Mouse (Mus musculus) CH12.LX (cell line): ENCODE measurements around the gene Fhl1. TPM values are rescaled to one million over a fixed set of nuclear protein-coding genes. Genes with fewer than 3 reads are reported as not detected.

Experiments used
- DNase-seq: peaks from one replicate; pipeline ENCODE4 v3.0.0-alpha.2; 2013; ENCODE audit errors: extremely low read depth
- H3K27ac ChIP-seq: 2 replicates; pipeline ENCODE4 v1.5.1; 2012; ENCODE audit warnings: low read depth, mild to moderate bottlenecking, control low read depth, moderate library complexity; ENCODE audit not compliant: insufficient read depth
- H3K27me3 ChIP-seq: replicated peaks from 2 replicates; pipeline ENCODE3; 2012; ENCODE audit warnings: inconsistent platforms
- H3K36me3 ChIP-seq, 2 experiments: replicated peaks in 1 of 2; 2 replicates each; pipeline versions ENCODE3 to v1.6.1; 2012; ENCODE audit warnings: inconsistent platforms in 1 of 2, low read length in 1 of 2, mild to moderate bottlenecking in 1 of 2, mixed read lengths in 1 of 2, moderate library complexity in 1 of 2; ENCODE audit not compliant: control insufficient read depth in 1 of 2, insufficient read depth in 1 of 2
- H3K4me1 ChIP-seq, 2 experiments: 2 replicates each; pipeline ENCODE4 v1.6.1; 2012; ENCODE audit warnings: inconsistent platforms in 1 of 2, moderate library complexity in 1 of 2; ENCODE audit not compliant: insufficient read depth in 2 of 2, control insufficient read depth in 1 of 2
- H3K4me2 ChIP-seq: 2 replicates; pipeline ENCODE4 v1.6.1; 2012; ENCODE audit warnings: low read depth, mild to moderate bottlenecking, control low read depth; ENCODE audit not compliant: poor library complexity, insufficient read depth, severe bottlenecking
- H3K4me3 ChIP-seq, 3 experiments: fragments of 150-350 bp in 1 of 3; sonication (generic) in 1 of 3; replicated peaks in 1 of 3; 2 replicates each; pipeline versions ENCODE3 to v1.5.1; 2011 to 2012; ENCODE audit warnings: low read depth in 2 of 3, low read length in 2 of 3, mild to moderate bottlenecking in 2 of 3, moderate library complexity in 2 of 3, control low read depth in 1 of 3, improper control_type of control experiment in 1 of 3, inconsistent platforms in 1 of 3, mixed read lengths in 1 of 3; ENCODE audit not compliant: poor library complexity in 1 of 3
- H3K79me2 ChIP-seq: replicated peaks from 2 replicates; pipeline ENCODE4 v1.6.1; 2012; ENCODE audit warnings: mild to moderate bottlenecking, moderate library complexity; ENCODE audit not compliant: control insufficient read depth, poor library complexity, insufficient read depth, severe bottlenecking; ENCODE audit errors: extremely low read depth
- H3K9ac ChIP-seq: 2 replicates; pipeline ENCODE4 v1.6.1; 2012; ENCODE audit warnings: low read depth, mild to moderate bottlenecking, control low read depth, moderate library complexity; ENCODE audit not compliant: insufficient read depth
- H3K9me3 ChIP-seq: replicated peaks from 2 replicates; pipeline ENCODE3; 2012; ENCODE audit warnings: low read length, inconsistent platforms, mixed read lengths
- BHLHE40 ChIP-seq: IDR thresholded peaks from 2 replicates; pipeline ENCODE4 v1.6.1; 2011; ENCODE audit warnings: mild to moderate bottlenecking, low read depth, low read length, improper control_type of control experiment
- CHD1 ChIP-seq: IDR thresholded peaks from 2 replicates; pipeline ENCODE4 v1.6.1; 2012; ENCODE audit warnings: low read depth, low read length, improper control_type of control experiment, inconsistent platforms
- CTCF ChIP-seq, 2 experiments: IDR thresholded peaks in 1 of 2; conservative IDR thresholded peaks in 1 of 2; 2 replicates each; pipeline ENCODE4 v1.5.1; 2011 to 2012; ENCODE audit warnings: low read depth in 2 of 2, low read length in 2 of 2, improper control_type of control experiment in 1 of 2, inconsistent platforms in 1 of 2, mild to moderate bottlenecking in 1 of 2, moderate library complexity in 1 of 2
- E2F4 ChIP-seq: IDR thresholded peaks from 2 replicates; pipeline ENCODE4 v1.6.1; 2011; ENCODE audit warnings: low read depth, low read length, improper control_type of control experiment; ENCODE audit not compliant: insufficient replicate concordance
- ELF1 ChIP-seq: IDR thresholded peaks from 2 replicates; pipeline ENCODE4 v1.6.1; 2014; ENCODE audit warnings: low read depth, mild to moderate bottlenecking, inconsistent platforms, low read length, improper control_type of control experiment
- EP300 ChIP-seq: IDR thresholded peaks from 2 replicates; pipeline ENCODE4 v1.6.1; 2011; ENCODE audit warnings: low read length, improper control_type of control experiment
- ETS1 ChIP-seq: conservative IDR thresholded peaks from 2 replicates; pipeline ENCODE4 v1.6.1; 2012; ENCODE audit warnings: low read depth, mild to moderate bottlenecking, inconsistent platforms, low read length, improper control_type of control experiment, moderate library complexity
- GABPA ChIP-seq: IDR thresholded peaks from 2 replicates; pipeline ENCODE4 v1.6.1; 2012; ENCODE audit warnings: low read depth, low read length, improper control_type of control experiment, inconsistent platforms; ENCODE audit not compliant: insufficient replicate concordance
- HCFC1 ChIP-seq: IDR thresholded peaks from 2 replicates; pipeline ENCODE4 v1.6.1; 2012; ENCODE audit warnings: low read depth, mild to moderate bottlenecking, inconsistent platforms, low read length, improper control_type of control experiment
- JUN ChIP-seq: IDR thresholded peaks from 2 replicates; pipeline ENCODE4 v1.6.1; 2011; ENCODE audit warnings: low read depth, mild to moderate bottlenecking, low read length, improper control_type of control experiment, moderate library complexity; ENCODE audit not compliant: insufficient read depth
- MAZ ChIP-seq: IDR thresholded peaks from 2 replicates; pipeline ENCODE4 v1.6.1; 2012; ENCODE audit warnings: low read depth, mild to moderate bottlenecking, inconsistent platforms, low read length, improper control_type of control experiment, moderate library complexity
- MEF2A ChIP-seq: IDR thresholded peaks from 2 replicates; pipeline ENCODE4 v1.6.1; 2014; ENCODE audit warnings: low read depth, mild to moderate bottlenecking, inconsistent platforms, low read length, improper control_type of control experiment, borderline replicate concordance
- MXI1 ChIP-seq: IDR thresholded peaks from 2 replicates; pipeline ENCODE4 v1.6.1; 2011; ENCODE audit warnings: mild to moderate bottlenecking, low read depth, low read length, improper control_type of control experiment
- NELFE ChIP-seq: IDR thresholded peaks from 2 replicates; pipeline ENCODE4 v1.6.1; 2011; ENCODE audit warnings: low read depth, low read length, improper control_type of control experiment
- PAX5 ChIP-seq: IDR thresholded peaks from 2 replicates; pipeline ENCODE4 v1.6.1; 2012; ENCODE audit warnings: low read length, inconsistent platforms, mixed read lengths
- POLR2A ChIP-seq: IDR thresholded peaks from 2 replicates; pipeline ENCODE4 v1.6.1; 2011; ENCODE audit warnings: low read depth, mild to moderate bottlenecking, improper control_type of control experiment, low read length
- POLR2AphosphoS2 ChIP-seq: IDR thresholded peaks from 2 replicates; pipeline ENCODE4 v1.6.1; 2011; ENCODE audit warnings: low read depth, low read length, improper control_type of control experiment
- RAD21 ChIP-seq: IDR thresholded peaks from 2 replicates; pipeline ENCODE4 v1.6.1; 2011; ENCODE audit warnings: low read depth, mild to moderate bottlenecking, low read length, improper control_type of control experiment, moderate library complexity
- RCOR1 ChIP-seq: conservative IDR thresholded peaks from 2 replicates; pipeline ENCODE4 v1.6.1; 2012; ENCODE audit warnings: low read depth, mild to moderate bottlenecking, inconsistent platforms, low read length, improper control_type of control experiment
- SIN3A ChIP-seq: IDR thresholded peaks from 2 replicates; pipeline ENCODE4 v1.6.1; 2012; ENCODE audit warnings: low read length, improper control_type of control experiment, inconsistent platforms
- SMC3 ChIP-seq: IDR thresholded peaks from 2 replicates; pipeline ENCODE4 v1.6.1; 2011; ENCODE audit warnings: low read depth, low read length, improper control_type of control experiment
- TBP ChIP-seq: conservative IDR thresholded peaks from 2 replicates; pipeline ENCODE4 v1.6.1; 2011; ENCODE audit warnings: low read depth, low read length, improper control_type of control experiment
- UBTF ChIP-seq: IDR thresholded peaks from 2 replicates; pipeline ENCODE4 v1.6.1; 2012; ENCODE audit warnings: low read depth, mild to moderate bottlenecking, inconsistent platforms, low read length, improper control_type of control experiment, moderate library complexity
- ZKSCAN1 ChIP-seq: IDR thresholded peaks from 2 replicates; pipeline ENCODE4 v1.6.1; 2012; ENCODE audit warnings: low read depth, inconsistent platforms, low read length, improper control_type of control experiment, borderline replicate concordance
- ZNF384 ChIP-seq: IDR thresholded peaks from 2 replicates; pipeline ENCODE4 v1.6.1; 2012; ENCODE audit warnings: low read depth, low read length, improper control_type of control experiment, inconsistent platforms
- dilution Hi-C: fragments of 300-500 bp; cut with MboI; formaldehyde crosslinking; loops from 2 replicates; pipeline ENCODE4 v1.14.3; 2020; ENCODE audit warnings: low sequenced_read_pairs; ENCODE audit not compliant: extremely low pct_unique_long_range_greater_than_20kb, extremely low pct_ligation_motif_present
- in situ Hi-C: fragments of 300-500 bp; cut with MboI; formaldehyde crosslinking; loops from 3 replicates; pipeline ENCODE4 v1.14.3; 2019; ENCODE audit warnings: low sequenced_read_pairs, low pct_ligation_motif_present, low pct_unique_long_range_greater_than_20kb, mixed read lengths
- polyA plus RNA-seq: library from polyadenylated mRNA; unstranded; fragments of >175 nt; gene quantifications from 2 replicates; pipeline ENCODE4 v1.2.1, GENCODE M21; 2012; ENCODE audit warnings: low read depth; ENCODE audit not compliant: insufficient read length
- total RNA-seq, 2 experiments: library from RNA; depleted of rRNA; stranded (reverse); fragments of 300-350 nt in 1 of 2; fragments of >200 nt in 1 of 2; gene quantifications; 2 replicates each; pipeline ENCODE4 v1.2.3; 2012 to 2014

Fhl1 gene
- total and polyA plus RNA-seq, 3 experiments = not detected

- DNase-seq = no peak
- Histone ChIP-seq H3K4me3 (no peak overlapping the region), H3K27me3 (no peaks in the 10 kb centered on the region), H3K79me2 (no peaks in the 10 kb centered on the region), H3K36me3 (no peaks in the 10 kb centered on the region), H3K27ac (no peak overlapping the region), H3K9me3 (no peaks in the 10 kb centered on the region), H3K4me2 (no peak overlapping the region), H3K9ac (no peak overlapping the region), H3K4me1 (no peaks in the 10 kb centered on the region)
- dilution Hi-C loops (no loop called here), in situ Hi-C loops (no loop called here)
- TF ChIP-seq BHLHE40 (no peak), CHD1 (no peak), TBP (no peak), PAX5 (no peak), ELF1 (no peak), CTCF (conservative IDR thresholded peaks at IDR 0.05 in 1 of 2, IDR thresholded peaks at IDR 0.05 in 1 of 2; ENCODE audit: low read depth in 2 of 2, low read length in 2 of 2) (no peak), ZKSCAN1 (no peak), NELFE (no peak), SMC3 (no peak), GABPA (no peak), RAD21 (no peak), ZNF384 (no peak), MAZ (no peak), EP300 (no peak), JUN (no peak)
- TF ChIP-seq, all 38 proteins: peak for 0
Observed at GRCm38 (mm10) chrX:56827492-56827891, 95.9 kb downstream of the Fhl1 start.

- no peak for DNase-seq
- Histone ChIP-seq H3K4me1 (peaks cover 0 to 3% of the 10 kb centered on the region in 2 experiments; a peak in 1 of 4 replicates), H3K27ac (no peak overlapping the region), H3K9ac (no peak overlapping the region), H3K9me3 (no peaks in the 10 kb centered on the region), H3K79me2 (no peaks in the 10 kb centered on the region), H3K36me3 (no peaks in the 10 kb centered on the region), H3K4me3 (no peak overlapping the region), H3K4me2 (peak overlapping the region; percentile 2; the same call in 1 of the 2 replicates), H3K27me3 (no peaks in the 10 kb centered on the region)
- in situ Hi-C loops = no loop called here
- dilution Hi-C loops = no loop called here
- no peak for TF ChIP-seq ELF1
- no peak for TF ChIP-seq SIN3A
- no peak for TF ChIP-seq CHD1
- no peak for TF ChIP-seq POLR2A
- TF ChIP-seq POLR2AphosphoS2 = no peak
- TF ChIP-seq ETS1 = no peak
- TF ChIP-seq GABPA = no peak
- no peak for TF ChIP-seq SMC3
- no peak for TF ChIP-seq RCOR1
- no peak for TF ChIP-seq MXI1
- no peak for TF ChIP-seq MAZ
- TF ChIP-seq EP300 = no peak
- no peak for TF ChIP-seq MEF2A
- no peak for TF ChIP-seq JUN
- TF ChIP-seq HCFC1 = no peak
- TF ChIP-seq UBTF = no peak
- no peak for TF ChIP-seq CTCF (conservative IDR thresholded peaks at IDR 0.05 in 1 of 2, IDR thresholded peaks at IDR 0.05 in 1 of 2; ENCODE audit: low read depth in 2 of 2, low read length in 2 of 2)
- no peak for TF ChIP-seq E2F4
- no peak for TF ChIP-seq BHLHE40
Observed at GRCm38 (mm10) chrX:56835842-56836241, 104.3 kb downstream of the Fhl1 start.
